Mouse (Mus musculus) bone marrow macrophage, adult 2 months (primary cell): ENCODE results near the gene Rasgef1b.

Experiments used
- CTCF ChIP-seq: IDR thresholded peaks from 2 replicates; pipeline ENCODE4 v1.5.1; 2012; ENCODE audit warnings: low read depth, mild to moderate bottlenecking, low read length, moderate library complexity
- POLR2A ChIP-seq: IDR thresholded peaks from 2 replicates; pipeline ENCODE4 v1.6.1; 2012; ENCODE audit warnings: mild to moderate bottlenecking, low read depth, low read length, borderline replicate concordance

DNA sequence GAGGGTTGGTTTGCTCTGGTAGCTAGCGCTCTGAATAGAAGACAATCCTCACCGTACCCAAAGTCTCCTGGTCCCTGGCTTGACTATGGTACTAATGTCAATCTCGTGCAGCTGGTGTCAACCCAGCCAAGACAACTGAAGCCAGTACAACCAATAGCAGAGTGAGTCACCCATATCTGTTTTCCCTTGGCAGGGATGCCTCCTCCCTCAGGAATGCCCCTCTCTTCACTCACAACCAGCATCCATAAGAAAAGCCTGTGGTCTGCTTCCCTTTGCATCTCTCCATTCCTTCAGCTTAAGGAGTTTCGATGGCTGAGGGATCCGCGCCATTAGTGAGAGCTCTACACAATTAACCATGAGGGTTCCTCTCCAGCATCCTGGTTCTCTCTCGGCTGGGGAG lies 246.8 kb downstream of the Rasgef1b start:
- no peak for TF ChIP-seq CTCF
- no peak for TF ChIP-seq POLR2A
